Mouse (Mus musculus) ES-Bruce4 (cell line): ENCODE data around the gene Lingo2. TPM values are rescaled to one million over a fixed set of nuclear protein-coding genes. Genes with fewer than 3 reads are reported as not detected.
A peak's percentile ranks its signal among the peaks of the same experiment; 100 is the strongest.

Experiments
- H3K27ac ChIP-seq: 2 replicates; pipeline ENCODE4 v1.5.1; 2012; ENCODE audit warnings: low read length, inconsistent platforms; ENCODE audit not compliant: insufficient read depth
- H3K27me3 ChIP-seq: 2 replicates; pipeline ENCODE4 v1.6.1; 2012; ENCODE audit warnings: mild to moderate bottlenecking, low read length, inconsistent platforms; ENCODE audit not compliant: control insufficient read depth, poor library complexity, insufficient read depth, severe bottlenecking
- H3K36me3 ChIP-seq: 2 replicates; pipeline ENCODE4 v1.6.1; 2012; ENCODE audit warnings: inconsistent platforms, mild to moderate bottlenecking, low read length, moderate library complexity; ENCODE audit not compliant: control insufficient read depth, poor library complexity, insufficient read depth, severe bottlenecking
- H3K4me1 ChIP-seq: one replicate; pipeline ENCODE4 v1.8.1; 2011; ENCODE audit warnings: low read length; ENCODE audit not compliant: control insufficient read depth, insufficient read depth
- H3K4me3 ChIP-seq: 2 replicates; pipeline ENCODE4 v1.5.1; 2011; ENCODE audit warnings: low read depth, mild to moderate bottlenecking, low read length
- H3K9ac ChIP-seq: 2 replicates; pipeline ENCODE4 v1.6.1; 2012; ENCODE audit warnings: low read depth, mild to moderate bottlenecking, inconsistent platforms; ENCODE audit not compliant: poor library complexity, severe bottlenecking
- H3K9me3 ChIP-seq: replicated peaks from 2 replicates; pipeline ENCODE4 v1.6.1; 2012; ENCODE audit warnings: mild to moderate bottlenecking, low read length, inconsistent platforms; ENCODE audit not compliant: control insufficient read depth, poor library complexity, insufficient read depth, severe bottlenecking
- CTCF ChIP-seq: IDR thresholded peaks from one replicate; pipeline ENCODE4 v1.8.1; 2011; ENCODE audit warnings: low read depth, low read length
- EP300 ChIP-seq: IDR thresholded peaks from 2 replicates; pipeline ENCODE4 v1.6.1; 2011; ENCODE audit warnings: low read depth, low read length; ENCODE audit not compliant: insufficient read depth
- POLR2A ChIP-seq: IDR thresholded peaks from one replicate; pipeline ENCODE4 v1.8.1; 2011; ENCODE audit warnings: low read length; ENCODE audit not compliant: insufficient read depth
- polyA plus RNA-seq: library from polyadenylated mRNA; stranded (reverse); fragments of >200 nt; gene quantifications from 2 replicates; pipeline ENCODE4 v1.2.4, GENCODE M21; 2011; ENCODE audit warnings: low read depth; ENCODE audit not compliant: missing spikeins, insufficient read depth, insufficient read length

The Lingo2 gene
- not detected in 2 replicates for polyA plus RNA-seq

- 0 out of 2 replicates have a peak within 1 kb of the TSS, but pooled peaks have one; percentile 29 for H3K9ac ChIP-seq
- TF ChIP-seq POLR2A (no peak), CTCF (no peak), EP300 (no peak)
- no peaks in the 10 kb centered on the region for H3K4me1 ChIP-seq
- H3K27ac ChIP-seq: no peak within 1 kb of the TSS
- no peaks in the 10 kb centered on the region for H3K9me3 ChIP-seq
- H3K4me3 ChIP-seq: peak within 1 kb of the TSS; percentile 59
- peaks cover 10% of the 10 kb centered on the region for H3K27me3 ChIP-seq
- H3K36me3 ChIP-seq: no peaks in the 10 kb centered on the region
Observed at GRCm38 (mm10) chr4:36951150-36951954, at the start of gene Lingo2. Gene Lingo2 (minus strand): TSS chr4:36951747.

GRCm38 (mm10) chr4:36973358-36973757, 21.8 kb upstream of the Lingo2 start:
- Histone ChIP-seq H3K4me3 (no peak overlapping the region), H3K4me1 (no peaks in the 10 kb centered on the region), H3K36me3 (no peaks in the 10 kb centered on the region), H3K9ac (no peak overlapping the region), H3K9me3 (no peaks in the 10 kb centered on the region), H3K27ac (no peak overlapping the region), H3K27me3 (no peaks in the 10 kb centered on the region)
- no peak for TF ChIP-seq CTCF
- no peak for TF ChIP-seq EP300
- no peak for TF ChIP-seq POLR2A

- Histone ChIP-seq H3K36me3 (no peaks in the 10 kb centered on the region), H3K4me1 (no peaks in the 10 kb centered on the region), H3K27me3 (peaks cover 10% of the 10 kb centered on the region), H3K27ac (no peak overlapping the region), H3K4me3 (no peak overlapping the region), H3K9me3 (no peaks in the 10 kb centered on the region), H3K9ac (no peak overlapping the region)
- no peak for TF ChIP-seq EP300
- TF ChIP-seq POLR2A: no peak
- no peak for TF ChIP-seq CTCF
Observed at GRCm38 (mm10) chr4:36952431-36953429, 1.2 kb upstream of the Lingo2 start.

- peaks cover 10% of the 10 kb centered on the region for H3K27me3 ChIP-seq
- no peaks in the 10 kb centered on the region for H3K9me3 ChIP-seq
- no peaks in the 10 kb centered on the region for H3K4me1 ChIP-seq
- TF ChIP-seq CTCF (no peak), POLR2A (no peak), EP300 (no peak)
- no peaks in the 10 kb centered on the region for H3K36me3 ChIP-seq
- H3K9ac ChIP-seq: 0 out of 2 replicates have a peak overlapping the region, but pooled peaks have one; percentile 29
- H3K4me3 ChIP-seq: peak overlapping the region; percentile 59
- H3K27ac ChIP-seq: no peak overlapping the region
Observed at GRCm38 (mm10) chr4:36951955-36952215, 338 bp upstream of the Lingo2 start.

GRCm38 (mm10) chr4:36950790-36951149, 777 bp downstream of the Lingo2 start:
- H3K4me3 ChIP-seq: peak overlapping the region; percentile 59
- no peak overlapping the region for H3K9ac ChIP-seq
- H3K9me3 ChIP-seq: no peaks in the 10 kb centered on the region
- H3K4me1 ChIP-seq: no peaks in the 10 kb centered on the region
- TF ChIP-seq POLR2A: no peak
- peaks cover 10% of the 10 kb centered on the region for H3K27me3 ChIP-seq
- no peaks in the 10 kb centered on the region for H3K36me3 ChIP-seq
- no peak overlapping the region for H3K27ac ChIP-seq
